Mouse (Mus musculus) urinary bladder, adult 2 months (tissue): ENCODE results near the gene Ndufa8. TPM values are rescaled to one million over a fixed set of nuclear protein-coding genes. Genes with fewer than 3 reads are reported as not detected.

Experiments
- polyA plus RNA-seq: library from polyadenylated mRNA; depleted of rRNA; stranded (reverse); fragments of >200 nt; gene quantifications from 2 replicates; pipeline ENCODE4 v1.2.3, GENCODE M21; 2012; rRNA removed

Ndufa8 gene
- polyA plus RNA-seq, 1 experiment: 129 TPM

Other genes with a start within 250 kb of the Ndufa8 start
- 1.1 and 1.5 TPM in 2 replicates for gene Ttll11, start 69.5 kb downstream of the Ndufa8 start, polyA plus RNA-seq
- 0.25 TPM in 2 replicates for gene Morn5, start 52 bp upstream of the Ndufa8 start, polyA plus RNA-seq
- 0.76 and 1.4 TPM in 2 replicates for gene Lhx6, start 56.0 kb upstream of the Ndufa8 start, polyA plus RNA-seq
- gene Mrrf, start 87.0 kb upstream of the Ndufa8 start, polyA plus RNA-seq: 25.2 and 27.2 TPM in 2 replicates
- 39.7 and 41.5 TPM in 2 replicates for gene Rbm18, start 87.4 kb upstream of the Ndufa8 start, polyA plus RNA-seq
- 63.0 and 70.3 TPM in 2 replicates for gene Ptgs1, start 181.0 kb upstream of the Ndufa8 start, polyA plus RNA-seq